Mouse (Mus musculus) E14TG2a.4 (cell line): ENCODE results near the gene Grm5.

ENCODE experiments used
- H3K27me3 ChIP-seq: 2 replicates; pipeline ENCODE4 v1.6.1; 2014; ENCODE audit warnings: low read length, control low read depth; ENCODE audit not compliant: insufficient read depth
- H3K36me3 ChIP-seq: 2 replicates; pipeline ENCODE4 v1.6.1; 2014; ENCODE audit warnings: low read length, control low read depth; ENCODE audit not compliant: insufficient read depth
- H3K4me1 ChIP-seq: replicated peaks from 2 replicates; pipeline ENCODE4 v1.6.1; 2014; ENCODE audit warnings: low read depth, low read length, control low read depth
- H3K4me3 ChIP-seq: replicated peaks from 2 replicates; pipeline ENCODE4 v1.5.1; 2014; ENCODE audit warnings: mild to moderate bottlenecking, low read length
- H3K9me3 ChIP-seq: 2 replicates; pipeline ENCODE4 v1.6.1; 2014; ENCODE audit warnings: low read length, control low read depth
- CTCF ChIP-seq: conservative IDR thresholded peaks from 2 replicates; pipeline ENCODE4 v1.5.1; 2014; ENCODE audit warnings: low read length
- NANOG ChIP-seq: IDR thresholded peaks from 2 replicates; pipeline ENCODE4 v1.6.1; 2014; ENCODE audit warnings: borderline replicate concordance, low read length, mixed read lengths
- POU5F1 ChIP-seq: IDR thresholded peaks from 2 replicates; pipeline ENCODE4 v1.6.1; 2014; ENCODE audit warnings: low read length, borderline replicate concordance

Grm5 gene

DNA sequence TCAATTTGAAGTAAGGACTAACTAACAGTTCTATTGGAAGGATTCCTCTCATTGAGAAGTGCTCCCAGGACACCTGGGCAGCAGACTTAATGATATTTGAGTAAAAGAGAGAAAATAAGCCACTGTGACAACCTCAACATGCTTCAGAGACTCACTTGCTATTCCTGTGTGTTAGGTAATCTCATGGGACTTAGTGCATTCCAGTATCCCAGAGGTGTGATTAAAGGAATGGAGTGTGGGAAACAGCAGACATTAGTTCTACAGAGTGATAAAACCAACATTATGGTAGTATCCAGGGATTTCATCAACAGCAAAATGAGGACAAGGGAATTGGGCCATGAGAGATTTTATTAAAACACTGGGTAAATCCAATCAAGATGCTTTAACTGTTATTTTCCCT, 205.0 kb downstream of the Grm5 start:
- TF ChIP-seq POU5F1 (no peak), CTCF (no peak), NANOG (no peak)
- Histone ChIP-seq H3K36me3 (no peaks in the 10 kb centered on the region), H3K9me3 (no peaks in the 10 kb centered on the region), H3K4me3 (no peak overlapping the region), H3K4me1 (no peaks in the 10 kb centered on the region), H3K27me3 (no peaks in the 10 kb centered on the region)

DNA sequence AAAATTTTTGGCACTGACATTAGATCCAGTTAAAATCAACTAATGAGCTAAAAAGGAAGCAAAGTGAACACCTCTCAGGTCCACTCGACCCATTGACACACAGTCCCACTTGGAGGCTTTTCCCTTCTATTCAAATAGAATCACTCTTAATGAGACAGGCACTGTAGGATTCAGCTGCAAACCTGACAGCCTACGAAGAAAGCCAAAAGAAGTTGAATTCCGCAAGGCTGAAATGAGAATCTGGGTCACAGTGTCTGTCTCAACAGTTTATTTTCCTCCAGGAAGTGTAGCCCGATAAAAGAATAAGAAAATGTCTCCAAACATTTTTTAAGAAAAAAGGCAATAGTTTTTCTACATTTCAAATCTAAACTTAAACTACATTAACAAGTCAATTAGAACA, 209.9 kb downstream of the Grm5 start:
- Histone ChIP-seq H3K27me3 (no peaks in the 10 kb centered on the region), H3K4me1 (no peaks in the 10 kb centered on the region), H3K4me3 (no peak overlapping the region), H3K9me3 (0 out of 2 replicates have a peak, but pooled peaks cover 3% of the 10 kb centered on the region), H3K36me3 (no peaks in the 10 kb centered on the region)
- TF ChIP-seq POU5F1 (no peak), CTCF (no peak), NANOG (no peak)

DNA sequence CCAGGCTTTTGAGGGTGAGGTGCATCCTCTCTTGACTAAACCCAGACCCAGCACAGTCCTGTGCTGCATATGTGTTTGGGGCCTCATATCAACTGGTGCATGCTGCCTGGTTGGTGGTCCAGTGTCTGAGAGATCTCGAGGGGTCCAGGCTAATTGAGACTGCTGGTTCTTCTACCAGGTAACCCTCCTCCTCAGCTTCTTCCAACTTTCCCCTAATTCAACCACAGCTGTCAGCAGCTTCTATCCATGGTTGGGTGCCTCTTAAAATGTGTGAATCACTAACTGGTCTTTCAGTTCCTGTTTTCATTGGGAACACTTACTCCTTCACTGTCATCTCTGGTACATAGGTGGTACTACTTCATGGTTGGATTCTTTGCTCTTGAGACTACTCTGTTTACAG, 240.9 kb downstream of the Grm5 start:
- H3K27me3 ChIP-seq, result no peaks in the 10 kb centered on the region
- no peaks in the 10 kb centered on the region for H3K9me3 ChIP-seq
- no peak overlapping the region for H3K4me3 ChIP-seq
- no peaks in the 10 kb centered on the region for H3K4me1 ChIP-seq
- no peaks in the 10 kb centered on the region for H3K36me3 ChIP-seq
- no peak for TF ChIP-seq NANOG
- no peak for TF ChIP-seq CTCF
- TF ChIP-seq POU5F1, result no peak

DNA sequence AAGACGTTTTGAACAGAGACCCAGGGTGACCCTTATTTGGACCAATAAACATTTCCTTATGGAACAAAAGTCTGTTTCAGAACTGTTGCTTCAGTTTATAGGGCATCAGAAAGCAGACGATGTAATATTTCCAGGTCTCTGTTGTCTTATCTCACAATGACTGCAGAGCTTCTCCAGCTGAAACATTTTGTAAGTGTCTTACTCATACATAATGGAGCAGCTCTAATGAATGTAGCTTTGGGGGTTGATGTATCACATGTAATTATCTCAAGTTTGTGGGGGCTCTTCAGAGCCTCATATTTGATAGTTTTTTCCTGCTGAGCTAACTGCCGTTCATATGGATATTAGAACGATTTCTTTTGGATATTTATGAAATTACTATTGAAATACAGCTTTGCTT, 250.7 kb downstream of the Grm5 start:
- H3K27me3 ChIP-seq, result 0 out of 2 replicates have a peak, but pooled peaks cover 3% of the 10 kb centered on the region
- H3K4me1 ChIP-seq, result no peaks in the 10 kb centered on the region
- TF ChIP-seq POU5F1 (no peak), CTCF (no peak), NANOG (no peak)
- no peaks in the 10 kb centered on the region for H3K9me3 ChIP-seq
- no peaks in the 10 kb centered on the region for H3K36me3 ChIP-seq
- no peak overlapping the region for H3K4me3 ChIP-seq

DNA sequence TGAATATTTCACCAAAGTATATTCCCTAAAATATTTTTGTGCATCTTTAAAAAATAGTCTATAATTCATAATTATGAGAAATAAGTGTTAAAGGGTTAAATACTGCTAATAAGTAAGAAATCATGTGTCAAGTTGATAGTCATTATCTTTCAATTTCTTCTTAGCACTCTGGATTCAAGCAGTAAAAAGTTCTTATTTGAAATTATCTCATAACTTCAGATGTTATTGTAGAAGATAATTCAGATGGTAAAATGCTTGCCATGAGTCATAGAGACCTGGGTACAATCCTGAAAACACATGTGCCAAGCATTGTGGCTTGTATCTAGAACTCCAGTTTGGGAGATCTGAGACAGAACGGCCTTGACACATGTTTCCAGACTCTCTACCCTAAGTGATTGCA, 254.6 kb downstream of the Grm5 start:
- TF ChIP-seq POU5F1, result no peak
- H3K27me3 ChIP-seq, result no peaks in the 10 kb centered on the region
- no peaks in the 10 kb centered on the region for H3K9me3 ChIP-seq
- no peaks in the 10 kb centered on the region for H3K4me1 ChIP-seq
- no peaks in the 10 kb centered on the region for H3K36me3 ChIP-seq
- H3K4me3 ChIP-seq, result no peak overlapping the region

DNA sequence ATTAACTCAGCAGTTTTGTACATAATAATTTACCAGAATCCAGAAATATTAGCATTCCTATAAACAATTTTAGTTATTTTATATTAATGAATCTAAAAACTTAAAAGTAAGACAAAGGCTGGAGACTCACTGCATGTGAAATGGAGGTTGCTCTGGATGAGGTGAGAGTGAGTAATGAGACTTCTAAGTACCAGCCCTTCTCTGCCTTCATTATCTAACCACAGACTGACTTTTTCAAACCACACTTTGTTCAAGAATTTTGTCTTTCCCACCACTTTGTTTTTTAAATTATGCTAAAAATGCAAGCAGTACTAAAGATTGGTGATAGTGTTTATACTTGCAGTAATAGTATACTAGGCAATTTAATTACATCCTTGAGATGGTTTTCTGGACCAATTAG, 259.5 kb downstream of the Grm5 start:
- Histone ChIP-seq H3K27me3 (no peaks in the 10 kb centered on the region), H3K9me3 (no peaks in the 10 kb centered on the region), H3K4me1 (no peaks in the 10 kb centered on the region), H3K36me3 (no peaks in the 10 kb centered on the region), H3K4me3 (no peak overlapping the region)
- TF ChIP-seq NANOG (no peak), CTCF (no peak)

DNA sequence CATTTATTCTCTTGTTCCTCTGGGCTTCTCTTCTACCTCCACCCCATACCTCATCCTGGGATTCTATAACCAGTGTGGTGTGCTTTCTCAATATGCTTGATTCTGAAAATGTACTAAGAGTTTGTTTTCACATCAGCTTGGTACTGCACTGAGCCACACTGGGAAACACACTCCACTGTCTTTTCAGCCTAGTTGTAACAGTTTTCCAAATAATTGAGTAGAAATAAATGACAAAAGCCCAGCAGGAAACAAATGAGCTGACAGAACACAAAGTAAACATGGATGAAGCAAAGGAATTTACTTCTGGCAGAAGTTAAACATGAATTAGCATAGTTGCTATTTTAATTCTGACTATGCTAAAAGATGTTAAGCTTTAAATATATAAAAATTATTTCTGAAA, 262.1 kb downstream of the Grm5 start:
- TF ChIP-seq CTCF (no peak), POU5F1 (no peak), NANOG (no peak)
- Histone ChIP-seq H3K27me3 (no peaks in the 10 kb centered on the region), H3K4me1 (no peaks in the 10 kb centered on the region), H3K9me3 (no peaks in the 10 kb centered on the region), H3K4me3 (no peak overlapping the region), H3K36me3 (no peaks in the 10 kb centered on the region)

DNA sequence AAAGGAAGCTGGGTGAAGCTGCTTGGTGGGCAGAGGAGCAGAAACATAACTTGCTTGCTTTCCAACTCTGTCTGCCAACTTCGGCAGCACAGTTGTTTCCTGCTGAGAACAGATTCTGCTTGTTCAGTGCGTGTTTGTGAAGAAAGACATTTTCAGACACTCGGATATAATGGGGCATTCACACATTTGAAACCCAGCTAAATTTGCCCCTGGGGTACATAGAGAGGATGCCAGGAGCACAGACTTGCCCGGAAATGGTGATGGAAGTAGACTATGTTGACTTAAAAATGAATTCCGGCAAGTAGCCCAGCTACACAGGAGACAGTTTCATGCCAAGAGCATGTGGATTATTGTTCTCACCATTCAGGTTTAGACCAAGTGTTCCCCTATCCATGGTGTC, 342.0 kb downstream of the Grm5 start:
- TF ChIP-seq NANOG (no peak), POU5F1 (no peak), CTCF (no peak)

DNA sequence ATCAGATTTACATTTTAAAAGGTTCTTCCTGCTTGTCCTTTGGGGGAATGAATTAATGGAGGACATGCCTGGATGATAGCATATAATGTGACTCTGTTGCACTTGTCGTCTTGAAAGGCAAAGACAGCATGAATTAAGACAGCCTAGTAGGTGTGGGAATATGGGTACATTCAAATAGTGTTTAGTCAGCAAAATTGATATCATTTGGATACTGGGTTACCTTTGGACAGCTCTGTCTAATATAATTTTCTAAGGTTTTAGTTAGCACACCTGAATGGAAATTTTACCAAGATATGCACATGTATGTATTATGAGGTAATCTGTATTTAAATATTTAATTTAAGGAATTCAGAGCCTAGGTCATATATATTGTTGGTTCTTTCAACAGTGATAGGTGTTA, 353.4 kb downstream of the Grm5 start:
- Histone ChIP-seq H3K4me3 (no peak overlapping the region), H3K4me1 (no peaks in the 10 kb centered on the region), H3K27me3 (no peaks in the 10 kb centered on the region), H3K9me3 (no peaks in the 10 kb centered on the region), H3K36me3 (no peaks in the 10 kb centered on the region)
- TF ChIP-seq NANOG, result no peak
- TF ChIP-seq POU5F1, result no peak
- no peak for TF ChIP-seq CTCF

More for the DNA sequence above, 342.0 kb downstream of the Grm5 start:
- H3K4me3 ChIP-seq, result no peak overlapping the region
- no peaks in the 10 kb centered on the region for H3K27me3 ChIP-seq
- no peaks in the 10 kb centered on the region for H3K36me3 ChIP-seq
- H3K9me3 ChIP-seq, result no peaks in the 10 kb centered on the region
- no peaks in the 10 kb centered on the region for H3K4me1 ChIP-seq
